Mouse (Mus musculus): ENCODE measurements around the gene Gm29094. TPM values are rescaled to one million over a fixed set of nuclear protein-coding genes. Genes with fewer than 3 reads are reported as not detected.
"Not testable (repeated sequence)": the region's sequence is repeated elsewhere in the genome, so short reads cannot be mapped to it uniquely, and the experiment has no call there.

Gene Gm29094
- polyA plus RNA-seq, 1 experiment, result not detected

- 95% methylated on average over 3 of the region's 3 CpGs for WGBS
- not testable (repeated sequence) for DNase-seq (ENCODE audit: low read depth in 1 of 2, low spot score in 2 of 2); H3K4me3 ChIP-seq (ENCODE audit: extremely low read depth, insufficient read depth, insufficient read length); H3K27ac ChIP-seq (ENCODE audit: insufficient read depth, low read length); H3K27me3 ChIP-seq (ENCODE audit: control insufficient read depth, insufficient read depth, low read length); H3K4me1 ChIP-seq (ENCODE audit: control insufficient read depth, insufficient read depth, insufficient read length); H3K36me3 ChIP-seq (ENCODE audit: control insufficient read depth, insufficient read depth, low read length)
These were observed 41.4 kb downstream of the Gm29094 start for GRCm38 (mm10) chr9:89240516-89241019.

- Histone ChIP-seq H3K27me3 (ENCODE audit: control insufficient read depth, insufficient read depth, low read length) (no peaks in the 10 kb centered on the region), H3K36me3 (ENCODE audit: control insufficient read depth, insufficient read depth, low read length) (no peaks in the 10 kb centered on the region), H3K27ac (ENCODE audit: insufficient read depth, low read length) (no peak overlapping the region), H3K4me1 (ENCODE audit: control insufficient read depth, insufficient read depth, insufficient read length) (peaks cover 4% of the 10 kb centered on the region; the same call in 1 of the 2 replicates), H3K4me3 (ENCODE audit: extremely low read depth, insufficient read depth, insufficient read length) (no peak overlapping the region)
- TF ChIP-seq POLR2A (IDR thresholded peaks at IDR 0.05; ENCODE audit: low read depth, low read length) (no peak), CTCF (IDR thresholded peaks at IDR 0.05; ENCODE audit: extremely low read depth, insufficient read depth, insufficient read length, insufficient replicate concordance) (no peak)
- WGBS, result 69% methylated on average over 2 of the region's 2 CpGs
- DNase-seq (ENCODE audit: low read depth in 1 of 2, low spot score in 2 of 2), result no peak
These were observed 54.2 kb downstream of the Gm29094 start for GRCm38 (mm10) chr9:89253400-89253799.

- no peak overlapping the region for H3K4me3 ChIP-seq (ENCODE audit: extremely low read depth, insufficient read depth, insufficient read length)
- H3K4me1 ChIP-seq (ENCODE audit: control insufficient read depth, insufficient read depth, insufficient read length), result peaks cover 4% of the 10 kb centered on the region; the same call in 1 of the 2 replicates
- no peaks in the 10 kb centered on the region for H3K27me3 ChIP-seq (ENCODE audit: control insufficient read depth, insufficient read depth, low read length)
- H3K36me3 ChIP-seq (ENCODE audit: control insufficient read depth, insufficient read depth, low read length), result no peaks in the 10 kb centered on the region
- 14% methylated on average over 12 of the region's 12 CpGs for WGBS
- H3K27ac ChIP-seq (ENCODE audit: insufficient read depth, low read length), result no peak overlapping the region
- TF ChIP-seq POLR2A (IDR thresholded peaks at IDR 0.05; ENCODE audit: low read depth, low read length) (no peak), CTCF (IDR thresholded peaks at IDR 0.05; ENCODE audit: extremely low read depth, insufficient read depth, insufficient read length, insufficient replicate concordance) (no peak)
- DNase-seq (ENCODE audit: low read depth in 1 of 2, low spot score in 2 of 2), result no peak
These were observed 57.6 kb downstream of the Gm29094 start for GRCm38 (mm10) chr9:89256556-89257335.

- Histone ChIP-seq H3K36me3 (ENCODE audit: control insufficient read depth, insufficient read depth, low read length) (no peaks in the 10 kb centered on the region), H3K4me1 (ENCODE audit: control insufficient read depth, insufficient read depth, insufficient read length) (no peaks in the 10 kb centered on the region), H3K4me3 (ENCODE audit: extremely low read depth, insufficient read depth, insufficient read length) (no peak overlapping the region), H3K27ac (ENCODE audit: insufficient read depth, low read length) (no peak overlapping the region), H3K27me3 (ENCODE audit: control insufficient read depth, insufficient read depth, low read length) (no peaks in the 10 kb centered on the region)
- 97% methylated on average over 3 of the region's 3 CpGs for WGBS
- TF ChIP-seq CTCF (IDR thresholded peaks at IDR 0.05; ENCODE audit: extremely low read depth, insufficient read depth, insufficient read length, insufficient replicate concordance) (no peak), POLR2A (IDR thresholded peaks at IDR 0.05; ENCODE audit: low read depth, low read length) (no peak)
- DNase-seq (ENCODE audit: low read depth in 1 of 2, low spot score in 2 of 2), result no peak
These were observed 64.8 kb downstream of the Gm29094 start for GRCm38 (mm10) chr9:89263968-89264367.

- no peak overlapping the region for H3K27ac ChIP-seq (ENCODE audit: insufficient read depth, low read length)
- H3K4me1 ChIP-seq (ENCODE audit: control insufficient read depth, insufficient read depth, insufficient read length), result no peaks in the 10 kb centered on the region
- TF ChIP-seq POLR2A (IDR thresholded peaks at IDR 0.05; ENCODE audit: low read depth, low read length) (no peak), CTCF (IDR thresholded peaks at IDR 0.05; ENCODE audit: extremely low read depth, insufficient read depth, insufficient read length, insufficient replicate concordance) (no peak)
- H3K27me3 ChIP-seq (ENCODE audit: control insufficient read depth, insufficient read depth, low read length), result no peaks in the 10 kb centered on the region
- DNase-seq (ENCODE audit: low read depth in 1 of 2, low spot score in 2 of 2), result no peak
- no peak overlapping the region for H3K4me3 ChIP-seq (ENCODE audit: extremely low read depth, insufficient read depth, insufficient read length)
- no peaks in the 10 kb centered on the region for H3K36me3 ChIP-seq (ENCODE audit: control insufficient read depth, insufficient read depth, low read length)
- WGBS, result 91% methylated on average over 1 of the region's 1 CpGs
These were observed 65.4 kb downstream of the Gm29094 start for GRCm38 (mm10) chr9:89264571-89264970.

Other genes starting within 250 kb of the Gm29094 start
- gene Bcl2a1a, start 242.5 kb upstream of the Gm29094 start, polyA plus RNA-seq (2012; rRNA removed), result 7.7 and 8.4 TPM in 2 replicates
- gene Trim43b, start 106.5 kb upstream of the Gm29094 start, polyA plus RNA-seq (2012; rRNA removed), result 0.05 TPM in 1 of 2 replicates, not detected in the other
- gene Bcl2a1b, start 170 bp upstream of the Gm29094 start, polyA plus RNA-seq (2012; rRNA removed), result 12.8 and 13.0 TPM in 2 replicates
- gene Mthfs, start 11.3 kb downstream of the Gm29094 start, polyA plus RNA-seq (2012; rRNA removed), result 7.9 and 8.0 TPM in 2 replicates